Mouse (Mus musculus) embryonic facial prominence, embryonic 10.5 days (tissue): ENCODE data around the gene Nkx1-2. TPM values are rescaled to one million over a fixed set of nuclear protein-coding genes. Genes with fewer than 3 reads are reported as not detected.
A peak's percentile ranks its signal among the peaks of the same experiment; 100 is the strongest.

Experiments
- DNase-seq: peaks from one replicate; pipeline ENCODE4 v3.0.0-alpha.2; 2017; ENCODE audit warnings: low spot score
- H3K27ac ChIP-seq: fragments of 300-500 bp; sonication (generic); replicated peaks from 2 replicates; pipeline ENCODE4 v1.5.1; 2016; ENCODE audit warnings: mild to moderate bottlenecking
- H3K27me3 ChIP-seq: fragments of 300-500 bp; sonication (generic); replicated peaks from 2 replicates; pipeline ENCODE4 v1.6.1; 2016; ENCODE audit warnings: low read depth, mild to moderate bottlenecking; ENCODE audit not compliant: poor library complexity, severe bottlenecking
- H3K36me3 ChIP-seq: fragments of 300-500 bp; sonication (generic); replicated peaks from 2 replicates; pipeline ENCODE4 v1.6.1; 2016; ENCODE audit warnings: mild to moderate bottlenecking, moderate library complexity
- H3K4me1 ChIP-seq: fragments of 300-500 bp; sonication (generic); 2 replicates; pipeline ENCODE4 v1.6.1; 2016
- H3K4me3 ChIP-seq: fragments of 300-500 bp; sonication (generic); 2 replicates; pipeline ENCODE4 v1.5.1; 2016; ENCODE audit warnings: mild to moderate bottlenecking, moderate library complexity
- H3K9me3 ChIP-seq: fragments of 300-500 bp; sonication (generic); 2 replicates; pipeline ENCODE4 v1.6.1; 2016; ENCODE audit warnings: mild to moderate bottlenecking
- WGBS: fragments of 180-500 bp; shearing (Covaris S2); methylation state at CpG from one replicate; pipeline ENCODE4 v1.1.7; 2016; 5-methylcytosine and 5-hydroxymethylcytosine counted together
- polyA plus RNA-seq: library from polyadenylated mRNA; unstranded; fragments of >200 nt; fragmentation: Nextera tagmentation; extraction: Ambion mirVana; gene quantifications from 2 replicates; pipeline ENCODE4 v1.2.1, GENCODE M21; 2016

The Nkx1-2 gene
- polyA plus RNA-seq, 1 experiment from 2014 or later, result 0.15 TPM

- Histone ChIP-seq H3K27me3 (peaks cover 44% of the 10 kb centered on the region), H3K4me3 (no peak overlapping the region), H3K36me3 (no peaks in the 10 kb centered on the region), H3K4me1 (peaks cover 16% of the 10 kb centered on the region), H3K9me3 (no peaks in the 10 kb centered on the region), H3K27ac (no peak overlapping the region)
- 87% methylated on average over 15 of the region's 15 CpGs for WGBS
- no peak for DNase-seq
These were observed 20.8 kb upstream of the Nkx1-2 start for GRCm38 (mm10) chr7:132619975-132620918.

GRCm38 (mm10) chr7:132619549-132619948 lies 20.1 kb upstream of the Nkx1-2 start:
- H3K36me3 ChIP-seq, result no peaks in the 10 kb centered on the region
- H3K4me3 ChIP-seq, result no peak overlapping the region
- no peak for DNase-seq
- no peak overlapping the region for H3K27ac ChIP-seq
- WGBS, result 90% methylated on average over 8 of the region's 8 CpGs
- H3K27me3 ChIP-seq, result peaks cover 49% of the 10 kb centered on the region
- no peaks in the 10 kb centered on the region for H3K9me3 ChIP-seq
- H3K4me1 ChIP-seq, result peaks cover 22% of the 10 kb centered on the region

- WGBS, result 81% methylated on average over 5 of the region's 5 CpGs
These were observed 17.7 kb upstream of the Nkx1-2 start for GRCm38 (mm10) chr7:132617021-132617564.

GRCm38 (mm10) chr7:132616391-132616790 lies 17.0 kb upstream of the Nkx1-2 start:
- no peaks in the 10 kb centered on the region for H3K9me3 ChIP-seq
- WGBS, result 15% methylated on average over 6 of the region's 6 CpGs
- H3K4me3 ChIP-seq, result no peak overlapping the region
- H3K27ac ChIP-seq, result no peak overlapping the region
- peaks cover 22% of the 10 kb centered on the region for H3K4me1 ChIP-seq
- H3K27me3 ChIP-seq, result peaks cover 57% of the 10 kb centered on the region
- H3K36me3 ChIP-seq, result no peaks in the 10 kb centered on the region
- no peak for DNase-seq

More at GRCm38 (mm10) chr7:132617021-132617564, 17.7 kb upstream of the Nkx1-2 start:
- no peak for DNase-seq
- H3K4me1 ChIP-seq, result peaks cover 22% of the 10 kb centered on the region
- H3K4me3 ChIP-seq, result no peak overlapping the region
- no peak overlapping the region for H3K27ac ChIP-seq
- no peaks in the 10 kb centered on the region for H3K9me3 ChIP-seq
- no peaks in the 10 kb centered on the region for H3K36me3 ChIP-seq
- peaks cover 51% of the 10 kb centered on the region for H3K27me3 ChIP-seq

- H3K4me3 ChIP-seq, result no peak overlapping the region
- H3K27ac ChIP-seq, result no peak overlapping the region
- no peaks in the 10 kb centered on the region for H3K9me3 ChIP-seq
- H3K4me1 ChIP-seq, result peaks cover 28% of the 10 kb centered on the region
- no peak for DNase-seq
- H3K36me3 ChIP-seq, result no peaks in the 10 kb centered on the region
- WGBS, result 11% methylated on average over 3 of the region's 3 CpGs
- H3K27me3 ChIP-seq, result peaks cover 54% of the 10 kb centered on the region
These were observed 15.9 kb upstream of the Nkx1-2 start for GRCm38 (mm10) chr7:132615346-132615745.

- Histone ChIP-seq H3K27me3 (peaks cover 68% of the 10 kb centered on the region), H3K4me3 (no peak overlapping the region), H3K27ac (no peak overlapping the region), H3K4me1 (peaks cover 27% of the 10 kb centered on the region), H3K9me3 (no peaks in the 10 kb centered on the region), H3K36me3 (no peaks in the 10 kb centered on the region)
- 95% methylated on average over 8 of the region's 8 CpGs for WGBS
- DNase-seq, result no peak
These were observed 12.1 kb upstream of the Nkx1-2 start for GRCm38 (mm10) chr7:132611530-132611929.

- H3K27me3 ChIP-seq, result peaks cover 70% of the 10 kb centered on the region
- no peaks in the 10 kb centered on the region for H3K9me3 ChIP-seq
- 8% methylated on average over 44 of the region's 44 CpGs for WGBS
- H3K4me3 ChIP-seq, result peak within 1 kb of the TSS; percentile 66
- H3K27ac ChIP-seq, result peak within 1 kb of the TSS; percentile 76
- DNase-seq, result peak; percentile 90
- no peaks in the 10 kb centered on the region for H3K36me3 ChIP-seq
- H3K4me1 ChIP-seq, result peaks cover 25% of the 10 kb centered on the region
These were observed 11.3 kb upstream of the Nkx1-2 start, which contains the start of gene Lhpp for GRCm38 (mm10) chr7:132610468-132611318. Lhpp (plus strand) TSS chr7:132610638.

- H3K27me3 ChIP-seq, result peaks cover 76% of the 10 kb centered on the region
- WGBS, result 90% methylated on average over 4 of the region's 4 CpGs
These were observed 9.0 kb upstream of the Nkx1-2 start for GRCm38 (mm10) chr7:132608316-132609020.

GRCm38 (mm10) chr7:132605689-132606088 lies 6.3 kb upstream of the Nkx1-2 start:
- no peak for DNase-seq
- H3K4me3 ChIP-seq, result no peak overlapping the region
- no peaks in the 10 kb centered on the region for H3K36me3 ChIP-seq
- no peaks in the 10 kb centered on the region for H3K9me3 ChIP-seq
- WGBS, result 57% methylated on average over 5 of the region's 5 CpGs
- peaks cover 18% of the 10 kb centered on the region for H3K4me1 ChIP-seq
- peaks cover 96% of the 10 kb centered on the region for H3K27me3 ChIP-seq
- no peak overlapping the region for H3K27ac ChIP-seq

More at GRCm38 (mm10) chr7:132608316-132609020, 9.0 kb upstream of the Nkx1-2 start:
- no peaks in the 10 kb centered on the region for H3K9me3 ChIP-seq
- H3K4me1 ChIP-seq, result peaks cover 16% of the 10 kb centered on the region; the same call in 1 of the 2 replicates
- no peak overlapping the region for H3K4me3 ChIP-seq
- DNase-seq, result no peak
- no peak overlapping the region for H3K27ac ChIP-seq
- no peaks in the 10 kb centered on the region for H3K36me3 ChIP-seq

- Histone ChIP-seq H3K4me3 (no peak overlapping the region), H3K9me3 (no peaks in the 10 kb centered on the region), H3K27me3 (peaks cover 100% of the 10 kb centered on the region), H3K36me3 (no peaks in the 10 kb centered on the region), H3K4me1 (peaks cover 21% of the 10 kb centered on the region), H3K27ac (no peak overlapping the region)
- no peak for DNase-seq
- 88% methylated on average over 4 of the region's 4 CpGs for WGBS
These were observed 5.3 kb upstream of the Nkx1-2 start for GRCm38 (mm10) chr7:132604720-132605119.

- peaks cover 100% of the 10 kb centered on the region for H3K27me3 ChIP-seq
- no peaks in the 10 kb centered on the region for H3K9me3 ChIP-seq
- H3K4me1 ChIP-seq, result peaks cover 50% of the 10 kb centered on the region
- no peak for DNase-seq
- WGBS, result 3% methylated on average over 8 of the region's 8 CpGs
- H3K4me3 ChIP-seq, result no peak overlapping the region
- H3K36me3 ChIP-seq, result no peaks in the 10 kb centered on the region
- no peak overlapping the region for H3K27ac ChIP-seq
These were observed 1.5 kb upstream of the Nkx1-2 start for GRCm38 (mm10) chr7:132600926-132601325.

- 1% methylated on average over 9 of the region's 9 CpGs for WGBS
- Histone ChIP-seq H3K27ac (no peak overlapping the region), H3K27me3 (peaks cover 100% of the 10 kb centered on the region), H3K4me3 (peak overlapping the region; percentile 60), H3K4me1 (peaks cover 46% of the 10 kb centered on the region), H3K36me3 (no peaks in the 10 kb centered on the region), H3K9me3 (no peaks in the 10 kb centered on the region)
- no peak for DNase-seq
These were observed 589 bp upstream of the Nkx1-2 start for GRCm38 (mm10) chr7:132600026-132600425.
